Mouse (Mus musculus) forebrain, embryonic 11.5 days (tissue): ENCODE measurements around the gene Hsbp1. TPM values are rescaled to one million over a fixed set of nuclear protein-coding genes. Genes with fewer than 3 reads are reported as not detected.
"Not testable (repeated sequence)": the region's sequence is repeated elsewhere in the genome, so short reads cannot be mapped to it uniquely, and the experiment has no call there.

Experiments
- ATAC-seq: fragments of 200-750 bp; cut with Nextera tagmentation; replicated peaks from 2 replicates; pipeline ENCODE4 v1.8.0; 2017; ENCODE audit warnings: moderate TSS enrichment; ENCODE audit not compliant: low FRiP score
- DNase-seq: peaks from one replicate; pipeline ENCODE4 v3.0.0-alpha.2; 2017; ENCODE audit warnings: low spot score
- H3K27ac ChIP-seq: fragments of 300-500 bp; sonication (generic); 2 replicates; pipeline ENCODE4 v1.5.1; 2014; ENCODE audit warnings: low read depth, low read length
- H3K27me3 ChIP-seq: fragments of 300-500 bp; sonication (generic); 2 replicates; pipeline ENCODE4 v1.6.1; 2014; ENCODE audit warnings: mild to moderate bottlenecking, low read length, mixed read lengths; ENCODE audit not compliant: control insufficient read depth, insufficient read depth
- H3K36me3 ChIP-seq: fragments of 300-500 bp; sonication (generic); 2 replicates; pipeline ENCODE4 v1.6.1; 2014; ENCODE audit warnings: mild to moderate bottlenecking, low read length, moderate library complexity, mixed read lengths; ENCODE audit not compliant: control insufficient read depth, insufficient read depth
- H3K4me1 ChIP-seq: fragments of 300-500 bp; sonication (generic); replicated peaks from 2 replicates; pipeline ENCODE4 v1.6.1; 2014; ENCODE audit warnings: low read length, mixed read lengths; ENCODE audit not compliant: control insufficient read depth, insufficient read depth
- H3K4me2 ChIP-seq: fragments of 300-500 bp; sonication (generic); 2 replicates; pipeline ENCODE4 v1.6.1; 2014; ENCODE audit warnings: low read depth, mild to moderate bottlenecking, low read length, moderate library complexity, mixed read lengths; ENCODE audit not compliant: severe bottlenecking
- H3K4me3 ChIP-seq: fragments of 300-500 bp; sonication (generic); 2 replicates; pipeline ENCODE4 v1.5.1; 2014; ENCODE audit warnings: low read depth, low read length
- H3K9ac ChIP-seq: fragments of 300-500 bp; sonication (generic); 2 replicates; pipeline ENCODE4 v1.6.1; 2014; ENCODE audit warnings: low read length
- H3K9me3 ChIP-seq: fragments of 300-500 bp; sonication (generic); 2 replicates; pipeline ENCODE4 v1.6.1; 2016; ENCODE audit warnings: low read length, mixed read lengths; ENCODE audit not compliant: control insufficient read depth
- WGBS: fragments of 180-500 bp; shearing (Covaris S2); extraction: QIAGEN DNeasy Blood & Tissue Kit; methylation state at CpG from one replicate; pipeline ENCODE4 v1.1.7; 2014; 5-methylcytosine and 5-hydroxymethylcytosine counted together
- polyA plus RNA-seq: library from polyadenylated mRNA; unstranded; fragments of >200 nt; fragmentation: Nextera tagmentation; extraction: Ambion mirVana; gene quantifications from 2 replicates; pipeline ENCODE4 v1.2.1, GENCODE M21; 2014

The Hsbp1 gene
- polyA plus RNA-seq, 1 experiment from 2014 or later: 301 TPM

DNA sequence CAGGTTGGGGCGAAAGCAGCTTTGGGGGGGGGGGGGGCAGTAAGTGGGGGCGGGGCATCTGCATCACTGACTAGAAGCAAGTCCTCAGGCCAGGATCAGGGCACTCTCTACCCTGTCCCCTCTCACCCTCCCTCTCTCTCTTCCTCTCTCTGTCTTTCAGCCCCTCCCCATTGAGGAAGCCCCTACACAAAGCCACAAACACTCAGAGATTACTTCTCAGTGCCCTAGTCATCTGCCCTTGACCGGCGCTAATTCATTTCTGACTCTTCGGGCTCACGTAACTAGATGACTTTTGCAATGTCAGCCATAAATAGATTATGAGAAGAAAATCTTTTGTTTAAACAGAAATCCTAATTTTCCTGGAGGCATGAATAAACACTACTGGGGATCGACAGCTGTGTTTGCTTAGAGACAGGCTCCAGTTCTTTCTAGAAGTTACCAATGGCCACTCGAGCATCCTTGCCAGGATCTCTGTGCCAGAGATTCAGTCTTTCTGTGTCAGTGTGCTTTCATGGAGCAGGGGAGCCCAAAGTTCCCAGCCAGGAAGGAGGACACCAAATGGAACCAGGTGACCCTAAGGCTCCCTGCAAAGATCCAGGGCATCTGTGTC lies 16.5 kb downstream of the Hsbp1 start:
- H3K9ac ChIP-seq: no peak overlapping the region
- H3K27me3 ChIP-seq: no peaks in the 10 kb centered on the region
- 74% methylated on average over 8 of the region's 8 CpGs for WGBS
- ATAC-seq (no peak), DNase-seq (no peak)
- H3K9me3 ChIP-seq: no peaks in the 10 kb centered on the region
- H3K4me2 ChIP-seq: no peak overlapping the region
- no peaks in the 10 kb centered on the region for H3K36me3 ChIP-seq
- no peak overlapping the region for H3K4me3 ChIP-seq
- H3K27ac ChIP-seq: no peak overlapping the region
- H3K4me1 ChIP-seq: no peaks in the 10 kb centered on the region

DNA sequence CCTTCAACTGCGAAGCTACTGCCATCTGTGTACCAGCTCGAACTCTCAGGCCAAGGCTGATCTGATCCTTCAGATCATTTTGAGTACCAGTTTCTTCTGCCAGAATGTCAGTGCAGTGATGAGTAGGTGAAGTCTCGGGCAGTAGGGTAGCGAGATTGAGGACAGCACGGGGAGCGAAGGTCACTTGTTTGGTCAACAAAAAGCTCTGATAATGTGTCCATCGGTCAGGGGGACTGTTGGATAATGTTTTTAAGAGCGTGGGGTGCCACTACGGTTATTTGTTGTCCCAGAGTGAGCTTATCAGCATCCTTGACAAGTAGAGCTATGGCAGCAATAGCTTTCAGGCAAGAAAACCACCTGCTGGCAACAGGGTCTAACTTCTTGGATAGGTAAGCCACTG lies 30.4 kb downstream of the Hsbp1 start:
- H3K4me3 ChIP-seq, H3K4me2 ChIP-seq, H3K27ac ChIP-seq, H3K9ac ChIP-seq, H3K36me3 ChIP-seq, DNase-seq, H3K27me3 ChIP-seq, ATAC-seq, H3K9me3 ChIP-seq, H3K4me1 ChIP-seq: not testable (repeated sequence)
- WGBS: 90% methylated on average over 9 of the region's 9 CpGs

DNA sequence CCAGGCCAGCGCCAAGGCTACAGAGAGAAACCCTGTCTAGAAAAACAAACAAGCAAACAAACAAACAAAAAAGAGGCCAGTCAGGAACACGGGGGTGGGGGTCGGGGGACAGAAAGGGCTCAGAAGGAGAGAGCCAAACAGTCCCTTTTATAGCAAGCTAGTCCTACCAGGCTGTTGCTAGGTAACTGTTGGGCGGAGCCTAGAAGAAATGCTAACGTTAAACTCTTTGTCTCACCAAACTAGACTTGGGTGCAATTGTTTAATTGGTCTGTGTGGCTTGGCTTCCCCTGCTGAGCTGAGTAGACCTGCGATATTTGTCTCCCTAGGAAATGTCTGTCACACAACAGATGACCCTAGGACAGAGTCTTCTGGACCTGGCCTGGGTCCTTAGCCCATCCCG lies 34.2 kb downstream of the Hsbp1 start:
- no peak for ATAC-seq
- DNase-seq: no peak
- Histone ChIP-seq H3K4me3 (no peak overlapping the region), H3K27me3 (no peaks in the 10 kb centered on the region), H3K9me3 (no peaks in the 10 kb centered on the region), H3K36me3 (no peaks in the 10 kb centered on the region), H3K4me1 (no peaks in the 10 kb centered on the region), H3K4me2 (no peak overlapping the region), H3K27ac (no peak overlapping the region), H3K9ac (no peak overlapping the region)
- 72% methylated on average over 7 of the region's 7 CpGs for WGBS

DNA sequence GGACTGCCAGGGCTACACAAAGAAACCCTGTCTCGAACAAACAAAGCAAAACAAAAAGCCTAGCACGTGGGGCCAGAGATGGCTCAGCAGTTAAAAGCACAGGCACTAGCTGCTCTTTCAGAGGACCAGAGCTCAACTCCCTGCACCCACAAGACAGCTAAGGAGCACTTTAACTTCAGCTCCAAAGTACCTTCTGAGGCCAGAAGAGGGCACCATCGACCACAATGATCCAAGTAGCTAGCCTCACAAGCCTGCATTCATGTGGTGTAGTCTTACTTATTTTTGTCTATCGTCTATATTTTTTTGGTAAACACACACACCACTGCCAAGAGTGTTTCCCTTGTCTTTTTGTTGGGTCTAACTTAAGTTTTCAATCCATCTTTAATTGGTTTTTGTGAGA lies 36.3 kb downstream of the Hsbp1 start:
- H3K27ac ChIP-seq: no peak overlapping the region
- WGBS: 38% methylated on average over 4 of the region's 4 CpGs
- H3K4me1 ChIP-seq: no peaks in the 10 kb centered on the region
- H3K9me3 ChIP-seq: no peaks in the 10 kb centered on the region
- no peak overlapping the region for H3K4me2 ChIP-seq
- DNase-seq: no peak
- no peak overlapping the region for H3K4me3 ChIP-seq
- no peak for ATAC-seq
- H3K36me3 ChIP-seq: no peaks in the 10 kb centered on the region
- H3K9ac ChIP-seq: no peak overlapping the region
- H3K27me3 ChIP-seq: no peaks in the 10 kb centered on the region

DNA sequence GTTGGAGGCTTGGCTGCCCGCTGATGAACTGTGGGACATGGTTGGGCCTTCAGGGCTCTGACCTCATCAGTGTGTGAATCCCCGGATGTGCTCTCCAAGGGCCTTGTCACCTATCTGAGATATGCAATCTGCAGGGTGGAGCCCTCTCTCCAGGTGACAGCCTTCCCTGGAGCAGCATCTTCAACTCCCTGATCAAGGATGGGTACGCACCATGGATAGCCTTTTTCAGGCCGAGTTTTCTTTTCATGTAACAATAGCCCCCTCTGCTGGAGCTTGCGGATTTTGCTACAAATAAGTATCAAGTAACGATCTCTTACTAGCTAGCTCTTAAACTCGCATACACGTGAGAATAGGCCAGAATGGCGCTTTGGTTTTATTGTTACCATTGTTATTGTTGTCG lies 40.2 kb downstream of the Hsbp1 start:
- ATAC-seq (no peak), DNase-seq (peak; percentile 71)
- Histone ChIP-seq H3K4me3 (no peak overlapping the region), H3K4me1 (no peaks in the 10 kb centered on the region), H3K9me3 (no peaks in the 10 kb centered on the region), H3K27me3 (no peaks in the 10 kb centered on the region), H3K27ac (no peak overlapping the region), H3K4me2 (no peak overlapping the region), H3K9ac (no peak overlapping the region), H3K36me3 (no peaks in the 10 kb centered on the region)
- WGBS: 26% methylated on average over 10 of the region's 10 CpGs

DNA sequence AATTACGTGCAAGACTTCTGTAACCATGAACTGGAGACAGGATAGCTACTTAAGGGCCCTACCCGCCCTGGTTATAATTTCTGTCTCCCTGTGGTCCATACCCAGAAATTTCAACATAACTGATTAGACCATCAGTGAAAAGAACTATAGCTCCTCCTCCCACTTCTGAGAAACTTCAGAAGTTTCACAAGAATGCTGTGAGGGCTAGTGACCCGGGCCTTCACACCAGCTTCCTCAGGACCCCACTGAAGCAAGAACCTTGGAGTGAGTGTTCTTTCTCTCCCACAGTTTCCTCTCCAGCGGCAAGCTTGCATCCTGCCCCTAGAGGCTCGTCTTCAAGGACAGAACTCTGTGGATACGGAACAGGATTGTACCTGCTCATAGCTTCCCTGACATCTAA lies 41.6 kb downstream of the Hsbp1 start:
- 69% methylated on average over 6 of the region's 6 CpGs for WGBS
- Histone ChIP-seq H3K36me3 (no peaks in the 10 kb centered on the region), H3K4me1 (no peaks in the 10 kb centered on the region), H3K27me3 (no peaks in the 10 kb centered on the region), H3K9ac (no peak overlapping the region), H3K4me3 (no peak overlapping the region), H3K4me2 (no peak overlapping the region), H3K9me3 (no peaks in the 10 kb centered on the region), H3K27ac (no peak overlapping the region)
- ATAC-seq (no peak), DNase-seq (no peak)

DNA sequence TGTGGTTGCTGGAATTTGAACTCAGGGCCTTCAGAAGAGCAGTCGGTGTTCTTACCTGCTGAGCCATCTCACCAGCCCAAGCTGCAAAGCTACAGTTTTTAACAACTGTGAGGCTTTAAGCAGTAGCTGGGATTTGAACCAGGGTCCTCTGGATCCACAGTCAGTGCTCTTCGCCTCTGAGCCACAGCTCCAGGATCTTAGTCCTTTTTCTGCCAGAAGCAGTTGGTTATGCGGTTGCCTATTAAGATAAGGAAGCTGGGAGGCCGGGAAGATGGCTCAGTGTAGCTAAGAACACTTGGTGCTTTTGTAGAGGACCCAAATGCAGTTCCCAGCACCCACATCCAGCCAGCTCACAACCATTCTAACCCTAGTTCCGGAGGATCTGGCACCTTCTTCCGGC lies 42.7 kb downstream of the Hsbp1 start:
- no peak for DNase-seq
- Histone ChIP-seq H3K4me2 (no peak overlapping the region), H3K9ac (no peak overlapping the region), H3K4me3 (no peak overlapping the region), H3K36me3 (no peaks in the 10 kb centered on the region), H3K9me3 (no peaks in the 10 kb centered on the region), H3K27me3 (no peaks in the 10 kb centered on the region), H3K4me1 (no peaks in the 10 kb centered on the region), H3K27ac (no peak overlapping the region)
- no peak for ATAC-seq
- WGBS: 87% methylated on average over 6 of the region's 6 CpGs

DNA sequence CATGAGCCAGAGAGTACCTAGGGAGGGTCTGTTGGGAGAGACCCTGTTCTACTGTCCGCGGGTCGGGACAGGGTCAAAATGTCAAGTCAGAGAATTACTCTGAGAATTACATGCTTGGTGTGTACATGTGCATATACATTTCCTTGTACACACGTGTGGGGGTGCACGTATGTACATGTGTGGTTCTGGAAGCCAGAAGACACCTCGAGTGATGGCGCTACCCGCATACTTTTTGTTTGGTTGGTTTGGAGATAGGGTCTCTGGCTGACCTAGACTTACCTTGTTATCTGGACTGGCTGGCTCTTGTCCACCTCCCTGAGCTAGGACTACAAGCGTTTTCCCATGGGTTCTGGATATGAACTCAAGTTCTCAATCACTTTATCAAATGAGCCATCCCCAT lies 49.8 kb downstream of the Hsbp1 start:
- H3K27me3 ChIP-seq: no peaks in the 10 kb centered on the region
- H3K4me3 ChIP-seq: peak overlapping the region; percentile 80
- peaks cover 3% of the 10 kb centered on the region; the same call in 1 of the 2 replicates for H3K4me1 ChIP-seq
- peak overlapping the region; percentile 99 for H3K4me2 ChIP-seq
- ATAC-seq (no peak), DNase-seq (no peak)
- no peaks in the 10 kb centered on the region for H3K9me3 ChIP-seq
- H3K27ac ChIP-seq: no peak overlapping the region
- H3K9ac ChIP-seq: peak overlapping the region; percentile 86
- WGBS: 77% methylated on average over 9 of the region's 9 CpGs
- no peaks in the 10 kb centered on the region for H3K36me3 ChIP-seq

DNA sequence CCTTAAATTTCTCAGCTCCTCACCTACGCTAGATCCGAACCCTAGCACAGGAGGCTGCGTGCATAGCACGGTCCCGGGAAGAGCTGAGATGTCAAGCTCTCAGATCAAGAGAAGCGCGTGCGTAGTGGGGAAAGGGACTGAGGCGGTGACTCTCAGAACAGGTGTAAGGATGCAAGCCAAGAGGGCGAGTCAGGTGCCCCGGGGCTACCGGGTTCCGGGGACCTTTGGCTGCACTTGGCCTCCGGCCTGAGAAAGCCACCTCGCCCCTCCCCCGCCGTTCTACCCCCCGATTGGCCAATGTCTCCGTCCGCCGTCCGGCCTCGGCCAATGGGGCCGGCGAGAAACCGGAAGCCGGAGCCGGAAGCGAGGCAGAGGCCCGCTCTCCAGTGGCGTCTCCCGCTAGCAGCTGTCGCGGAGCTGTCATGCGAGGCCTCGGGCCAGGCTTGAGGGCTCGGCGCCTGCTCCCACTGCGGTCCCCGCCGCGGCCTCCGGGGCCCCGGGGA lies 50.3 kb downstream of the Hsbp1 start, which contains the start of gene Mlycd:
Gene Mlycd (plus strand): TSS at position 355 of the 503 bp plus-strand sequence.
- Histone ChIP-seq H3K27ac (peak within 1 kb of the TSS; percentile 62; the same call in 1 of the 2 replicates), H3K4me2 (peak within 1 kb of the TSS; percentile 99), H3K4me1 (peaks cover 3% of the 10 kb centered on the region; the same call in 1 of the 2 replicates), H3K9ac (peak within 1 kb of the TSS; percentile 86), H3K9me3 (no peaks in the 10 kb centered on the region), H3K36me3 (no peaks in the 10 kb centered on the region), H3K4me3 (peak within 1 kb of the TSS; percentile 80), H3K27me3 (no peaks in the 10 kb centered on the region)
- peak; percentile 96 for ATAC-seq
- WGBS: 2% methylated on average over 43 of the region's 44 CpGs
- DNase-seq: peak; percentile 95
